Mouse (Mus musculus): ENCODE data around the gene Rras.

Rras gene

GRCm38 (mm10) chr7:45027761-45028160 lies 10.0 kb downstream of the Rras start:
- no peak for DNase-seq

GRCm38 (mm10) chr7:45028351-45028750 lies 10.6 kb downstream of the Rras start:
- DNase-seq, result no peak

DNA sequence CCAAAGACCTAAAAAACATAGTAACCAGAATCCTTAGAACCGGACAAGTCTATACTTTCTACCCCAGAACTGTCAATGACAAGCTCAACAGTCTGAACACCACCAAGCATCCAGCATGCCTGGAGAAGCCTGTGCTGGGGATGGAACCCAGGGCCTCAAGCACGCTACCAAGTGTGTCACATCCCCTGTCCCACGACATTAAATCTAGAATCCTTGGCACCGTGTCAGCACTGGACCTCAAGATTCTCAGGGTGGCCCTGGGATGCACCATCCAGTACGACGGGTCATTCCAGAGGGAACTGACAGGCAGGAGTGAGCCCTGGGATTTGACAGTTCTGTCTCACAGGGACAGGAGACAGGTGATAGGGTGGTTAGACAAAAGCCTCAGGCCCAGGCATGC lies 12.2 kb downstream of the Rras start:
- DNase-seq, result no peak

DNA sequence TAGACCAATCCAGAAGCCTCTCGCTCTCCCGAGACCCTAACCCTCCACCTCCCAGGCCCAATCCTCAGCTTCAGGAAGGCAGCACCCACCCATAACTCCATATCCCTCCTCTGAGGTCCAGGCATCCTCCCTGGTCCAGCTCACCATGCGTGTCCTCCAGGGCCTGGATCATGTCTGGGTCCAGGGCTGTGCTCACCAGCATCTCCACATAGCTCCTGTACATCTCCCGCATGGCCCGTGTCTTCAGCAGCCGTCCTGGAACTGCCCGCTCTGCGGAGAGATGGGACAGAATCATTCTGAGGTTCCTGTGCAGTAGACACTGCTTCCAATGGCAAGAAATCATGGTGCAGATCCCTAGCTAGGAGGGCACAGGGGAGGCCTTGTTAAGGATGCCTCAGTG lies 13.1 kb downstream of the Rras start:
- DNase-seq, result no peak

DNA sequence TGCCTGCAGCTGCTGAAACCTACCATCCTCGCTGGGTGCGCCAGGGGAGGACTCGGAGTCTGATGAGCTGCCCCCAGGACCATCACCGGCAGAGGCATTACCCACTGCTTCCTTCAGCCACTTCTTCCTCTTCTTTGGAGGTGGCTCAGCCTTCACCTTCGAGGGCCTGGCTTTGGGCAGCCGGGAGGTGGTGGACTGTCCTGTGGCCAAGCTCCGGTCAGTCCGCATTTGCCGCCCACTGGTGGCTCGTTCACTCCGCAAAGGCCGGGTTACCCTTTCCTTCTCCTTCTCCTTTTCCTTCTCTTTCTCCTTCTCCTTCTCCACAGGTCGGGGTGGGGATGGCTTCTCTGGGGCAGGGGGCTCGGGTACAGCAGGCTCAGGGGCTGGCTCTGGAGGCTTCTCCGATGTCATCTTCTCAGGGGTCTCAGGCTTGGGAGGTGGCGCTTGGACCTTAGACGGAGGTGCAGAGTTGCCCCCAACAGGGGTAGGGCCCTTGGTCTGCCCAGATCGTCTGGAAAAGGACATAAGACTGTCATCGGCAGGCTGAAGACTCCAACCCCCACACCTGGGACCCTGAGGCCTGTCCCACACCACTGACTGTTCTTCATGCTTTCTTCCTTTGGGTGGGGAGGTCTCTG lies 16.1 kb downstream of the Rras start:
- DNase-seq, result no peak

DNA sequence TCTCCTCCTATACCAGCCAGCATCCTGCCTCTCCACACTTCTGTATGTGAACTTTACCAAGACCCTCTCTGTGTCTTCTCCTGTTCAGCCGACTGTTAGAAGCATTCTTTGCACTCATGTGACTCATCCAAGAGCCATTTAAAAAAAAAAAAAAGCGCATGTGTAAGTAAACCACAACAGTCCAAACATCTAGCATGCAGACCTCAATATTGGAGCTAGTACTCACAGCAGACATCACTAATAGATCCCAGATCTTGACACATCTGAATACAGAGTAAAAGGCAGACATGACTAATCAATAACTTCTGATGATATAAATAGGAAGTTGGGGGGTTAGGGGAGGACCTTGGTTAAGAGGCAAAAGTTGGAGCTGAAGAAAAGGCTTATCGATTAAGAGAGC lies 17.9 kb downstream of the Rras start:
- no peak for DNase-seq

GRCm38 (mm10) chr7:45036702-45037101 lies 18.9 kb downstream of the Rras start:
- no peak for DNase-seq

GRCm38 (mm10) chr7:45037720-45038361 lies 20.1 kb downstream of the Rras start:
- DNase-seq, result no peak

- DNase-seq, result no peak
Observed at GRCm38 (mm10) chr7:45038411-45038810, 20.6 kb downstream of the Rras start.

- no peak for DNase-seq
Observed at GRCm38 (mm10) chr7:45040851-45041250, 23.1 kb downstream of the Rras start.

- no peak for DNase-seq
Observed at GRCm38 (mm10) chr7:45043307-45043706, 25.5 kb downstream of the Rras start.

GRCm38 (mm10) chr7:45045741-45046140 lies 28.0 kb downstream of the Rras start:
- no peak for DNase-seq

DNA sequence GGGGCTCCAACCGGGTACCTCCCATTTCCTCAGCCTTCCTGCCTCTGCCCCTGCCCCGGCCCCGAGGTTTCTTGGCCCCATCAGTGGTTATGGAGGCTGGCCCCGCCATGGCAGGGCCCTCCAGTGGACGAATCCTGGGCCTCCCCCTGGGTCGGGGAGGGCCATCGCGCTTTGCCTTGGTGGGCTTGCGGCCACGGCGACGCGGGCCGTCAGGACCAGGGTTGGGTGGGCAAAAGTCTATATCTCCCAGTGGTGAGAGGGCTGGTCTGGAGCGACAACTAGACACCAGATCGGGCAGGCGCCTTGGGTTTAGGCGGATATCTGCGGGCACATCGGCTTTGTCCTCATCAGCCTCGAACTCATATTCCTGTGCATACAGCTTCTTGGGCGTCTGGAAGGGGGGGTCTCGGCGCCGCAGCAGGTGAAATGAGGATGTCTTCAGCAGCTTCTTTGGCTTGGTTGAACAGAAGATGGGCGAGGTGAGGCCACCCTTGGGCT lies 29.1 kb downstream of the Rras start:
- DNase-seq, result no peak

DNA sequence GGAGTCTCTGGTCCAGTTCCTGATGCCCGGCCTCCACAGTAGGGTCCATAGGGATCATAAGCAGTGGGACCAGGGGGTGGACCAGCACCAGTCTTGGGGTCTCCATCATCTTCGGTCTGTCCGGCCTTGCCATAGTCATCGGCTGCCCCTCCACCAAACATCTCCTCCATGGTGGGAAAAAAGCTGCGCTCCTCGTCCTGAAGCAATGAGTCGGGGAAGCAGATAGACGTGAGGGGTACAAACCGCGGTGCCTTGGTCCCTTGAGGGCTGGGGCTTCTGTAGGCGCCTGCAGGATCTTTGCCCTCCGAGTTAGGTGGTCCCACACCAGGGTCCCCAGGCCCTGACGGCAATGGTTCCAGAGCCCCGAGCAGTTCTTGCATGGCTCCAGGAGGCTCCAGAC lies 29.7 kb downstream of the Rras start:
- DNase-seq, result no peak

DNA sequence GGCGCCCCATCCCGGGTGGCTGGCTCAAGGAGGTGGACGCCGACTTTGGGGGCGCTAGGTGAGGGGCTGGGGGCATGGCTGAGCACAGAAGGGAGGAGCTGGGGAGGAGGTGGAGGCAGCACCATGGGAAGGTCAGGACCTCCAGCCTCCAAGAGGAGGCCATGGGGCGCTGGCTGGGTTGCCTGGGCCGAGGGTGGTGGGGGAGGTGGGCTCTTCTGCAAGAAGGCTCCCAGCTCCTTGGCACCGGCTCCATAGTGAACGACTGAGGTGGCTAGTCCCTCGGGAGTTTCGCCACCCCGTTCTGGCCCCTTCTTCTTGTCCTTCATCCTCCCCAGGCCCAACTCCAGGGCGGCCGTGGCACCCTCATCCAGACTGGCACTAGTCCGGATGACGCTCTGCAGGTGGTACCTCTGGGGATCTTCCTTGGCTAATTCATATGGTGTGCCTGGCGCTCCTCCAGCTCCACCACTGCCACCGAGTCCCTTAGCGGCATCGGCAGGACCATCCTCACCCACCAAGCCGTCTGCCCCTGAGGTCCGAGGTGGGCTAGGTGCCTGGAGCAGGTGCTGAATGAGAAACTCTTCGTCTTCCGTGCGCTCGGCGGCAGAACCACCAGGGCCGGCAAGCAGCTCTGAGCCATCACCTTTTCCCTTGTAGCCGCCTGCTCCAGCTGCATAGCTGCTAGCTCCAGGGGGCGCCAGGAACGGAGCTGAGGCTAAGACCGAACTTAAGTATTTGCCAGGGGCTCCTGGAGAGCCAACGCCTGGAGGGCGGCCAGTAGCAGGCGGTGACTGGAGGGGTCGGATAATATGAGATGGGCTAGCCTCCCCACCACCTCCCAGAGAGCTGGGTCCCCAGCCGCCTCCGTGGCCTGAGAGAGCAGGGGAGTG lies 30.5 kb downstream of the Rras start:
- no peak for DNase-seq

GRCm38 (mm10) chr7:45048923-45049657 lies 31.3 kb downstream of the Rras start:
- no peak for DNase-seq

- DNase-seq, result peak; percentile 75
Observed at GRCm38 (mm10) chr7:45050945-45051600, 33.3 kb downstream of the Rras start.

GRCm38 (mm10) chr7:45051601-45051974 lies 33.8 kb downstream of the Rras start:
- DNase-seq, result no peak

- peak; percentile 45 for DNase-seq
Observed at GRCm38 (mm10) chr7:45052181-45052861, 34.6 kb downstream of the Rras start.

DNA sequence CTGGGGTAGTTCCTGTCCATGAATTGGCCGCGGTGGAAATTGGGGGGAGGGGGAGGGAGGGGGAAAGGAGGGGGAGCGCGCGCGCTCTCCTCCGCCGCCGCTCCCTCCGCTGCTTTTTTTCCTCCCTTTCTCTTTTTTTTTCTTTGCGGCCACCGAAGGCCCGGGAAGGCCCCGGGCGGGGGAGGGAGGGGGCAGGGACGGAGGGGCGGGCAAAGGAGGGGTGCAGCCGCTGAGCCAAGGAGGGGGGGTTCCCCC lies 35.0 kb downstream of the Rras start, which contains the start of gene Prr12:
Gene Prr12, minus strand, starts transcription at position 20 of the 255 bp plus-strand sequence.
- no peak for DNase-seq

DNA sequence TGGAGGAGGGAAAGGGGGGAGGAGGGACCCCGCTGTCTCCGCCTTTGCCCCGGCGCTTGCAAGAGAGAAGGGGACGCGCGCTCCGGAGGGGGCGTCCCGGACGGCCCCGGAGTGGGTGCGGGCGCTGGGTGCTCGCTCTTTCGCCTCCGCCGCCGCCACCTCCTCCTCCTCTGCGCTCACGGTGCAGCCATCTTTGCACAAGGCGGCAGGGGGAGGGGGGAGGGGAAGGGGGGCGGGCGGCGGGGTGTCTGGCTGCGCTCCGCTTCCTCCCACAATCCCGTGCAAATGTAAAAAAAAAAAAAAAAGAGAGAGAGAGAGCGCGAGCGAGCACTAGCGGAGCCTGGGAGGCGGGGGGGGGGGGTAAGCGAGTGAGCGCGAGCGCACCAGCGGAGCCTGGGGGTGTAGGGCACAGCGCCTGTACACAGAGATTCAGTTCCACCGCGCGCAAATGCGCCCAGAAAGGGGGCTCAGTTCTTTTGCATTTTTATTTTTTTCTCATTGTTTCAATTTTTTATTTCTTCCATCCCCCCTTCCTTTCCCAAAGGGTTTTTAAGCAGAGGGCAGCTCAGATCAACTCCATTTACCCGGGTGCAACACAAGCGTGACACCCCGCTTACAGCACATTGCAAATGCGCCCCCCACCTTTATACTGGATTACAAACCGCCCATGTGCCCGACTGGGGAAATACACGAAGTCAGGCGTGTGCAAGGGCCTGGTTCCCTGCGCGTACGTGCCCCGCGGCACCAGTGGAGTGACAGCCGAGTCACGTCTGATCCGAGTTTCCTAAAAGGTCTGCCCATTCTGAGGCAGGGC lies 35.6 kb downstream of the Rras start:
- peak; percentile 77 for DNase-seq

Measured in kidney, adult 11 months (tissue).